Mouse (Mus musculus) liver, adult 2 months (tissue): ENCODE data around the gene Rapgefl1.

Experiments
- CTCF ChIP-seq: fragments of 200-500 bp; IDR thresholded peaks from 2 replicates; pipeline ENCODE4 v1.5.1; 2011; ENCODE audit warnings: low read depth, low read length, control low read depth
- POLR2A ChIP-seq: fragments of 200-500 bp; IDR thresholded peaks from 2 replicates; pipeline ENCODE4 v1.6.1; 2011; ENCODE audit warnings: low read length, control low read depth; ENCODE audit not compliant: insufficient read depth; ENCODE audit errors: extremely low read depth

DNA sequence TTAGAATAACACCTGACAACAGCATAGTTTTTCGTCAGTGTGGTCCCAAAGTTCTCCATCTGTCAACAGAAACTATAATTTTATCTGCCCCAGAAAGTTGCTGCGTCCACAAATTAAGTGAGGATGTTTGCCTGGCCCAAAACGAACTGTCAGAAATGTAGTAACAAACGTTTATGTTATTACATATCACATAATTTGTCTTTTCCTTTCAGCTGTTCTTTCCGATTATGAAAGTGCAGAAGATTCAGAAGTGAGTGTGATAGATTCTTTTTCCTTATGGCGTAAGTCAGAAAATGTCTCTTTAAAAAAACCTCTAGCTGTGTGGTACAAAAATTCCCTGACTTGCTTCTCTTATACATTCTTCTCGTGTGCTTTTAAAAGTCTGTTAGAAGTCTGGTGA, 25.9 kb upstream of the Rapgefl1 start:
- TF ChIP-seq CTCF, result no peak
- TF ChIP-seq POLR2A, result no peak
